Mouse (Mus musculus): ENCODE measurements around the gene Mid1.
A peak's percentile ranks its signal among the peaks of the same experiment; 100 is the strongest.

Gene Mid1

DNA sequence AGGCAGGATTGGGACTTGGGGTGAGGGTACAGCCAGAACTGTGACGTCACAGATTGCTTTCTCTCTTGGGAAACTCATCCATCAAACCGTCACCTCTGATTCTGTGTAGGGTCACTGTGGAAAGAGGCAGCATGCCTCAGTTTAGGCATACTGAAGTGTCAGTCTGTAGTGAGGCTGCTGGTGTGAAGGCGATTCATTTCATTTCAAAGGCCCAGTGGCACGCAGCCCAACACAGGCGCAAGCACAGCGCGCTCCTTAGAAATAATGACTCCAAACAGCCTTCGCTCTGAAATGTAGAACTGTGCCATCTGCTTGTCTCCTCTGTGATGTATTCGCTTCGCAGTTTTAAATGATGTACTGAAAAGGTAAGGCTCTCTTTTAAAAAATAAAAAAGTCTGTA, 141.9 kb downstream of the Mid1 start:
- DNase-seq = peak; percentile 1

DNA sequence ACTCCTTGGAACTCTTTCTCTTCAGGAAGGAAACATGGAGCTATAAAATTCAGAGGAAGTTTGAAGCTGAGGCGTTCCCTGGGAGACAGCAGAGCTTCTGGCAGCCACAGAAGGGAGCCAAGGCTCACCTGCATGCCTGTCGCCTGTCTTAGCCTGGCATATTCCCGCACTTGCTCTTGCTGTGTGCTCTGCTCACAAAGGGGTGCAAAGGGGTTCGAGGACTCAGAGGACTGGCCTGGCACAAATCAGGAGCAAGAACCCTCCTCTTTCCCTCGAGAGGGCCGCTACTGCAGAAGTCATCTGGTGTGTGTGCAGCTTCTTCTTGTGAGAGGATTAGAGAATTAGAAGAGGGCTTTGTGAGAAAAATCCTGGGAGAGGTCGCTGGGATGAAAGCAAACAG, 142.7 kb downstream of the Mid1 start:
- no peak for DNase-seq

DNA sequence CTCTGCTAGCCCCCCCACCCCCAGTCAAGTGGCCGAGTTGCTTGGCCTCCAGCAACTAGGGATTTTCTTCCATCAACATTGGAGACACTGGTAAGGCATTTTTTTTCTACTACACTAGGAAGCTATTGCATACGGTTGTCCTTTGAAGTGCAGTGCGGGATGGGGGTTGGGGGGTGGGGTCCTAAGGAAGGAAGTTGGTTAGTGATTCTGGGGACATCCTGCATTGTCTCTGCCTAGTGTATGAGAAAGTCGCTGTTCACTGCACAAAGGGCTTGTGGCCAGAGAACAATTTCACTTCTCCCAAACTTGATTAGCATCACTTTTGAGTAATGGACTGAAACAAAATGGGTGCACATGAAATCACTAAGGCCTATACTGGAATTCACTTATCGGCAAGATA, 143.1 kb downstream of the Mid1 start:
- DNase-seq = no peak

DNA sequence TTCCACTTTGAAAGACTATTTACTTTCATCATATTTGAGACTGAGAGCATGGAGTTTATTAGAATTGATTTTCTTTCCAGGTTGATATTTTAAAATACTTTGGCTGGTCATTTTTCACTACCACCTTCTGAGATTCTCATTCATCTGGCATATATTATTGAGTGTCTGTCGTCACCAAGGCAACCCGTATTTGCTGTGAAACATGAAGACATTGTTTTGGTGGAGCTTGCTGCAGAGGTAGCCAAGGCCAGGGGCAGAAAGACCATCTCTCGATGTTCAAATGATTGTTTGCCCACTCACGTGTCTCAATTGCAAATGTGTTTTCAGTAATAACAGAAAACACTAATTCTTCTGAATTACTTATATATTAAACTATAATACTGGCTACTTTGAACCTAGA, 145.1 kb downstream of the Mid1 start:
- DNase-seq = no peak

DNA sequence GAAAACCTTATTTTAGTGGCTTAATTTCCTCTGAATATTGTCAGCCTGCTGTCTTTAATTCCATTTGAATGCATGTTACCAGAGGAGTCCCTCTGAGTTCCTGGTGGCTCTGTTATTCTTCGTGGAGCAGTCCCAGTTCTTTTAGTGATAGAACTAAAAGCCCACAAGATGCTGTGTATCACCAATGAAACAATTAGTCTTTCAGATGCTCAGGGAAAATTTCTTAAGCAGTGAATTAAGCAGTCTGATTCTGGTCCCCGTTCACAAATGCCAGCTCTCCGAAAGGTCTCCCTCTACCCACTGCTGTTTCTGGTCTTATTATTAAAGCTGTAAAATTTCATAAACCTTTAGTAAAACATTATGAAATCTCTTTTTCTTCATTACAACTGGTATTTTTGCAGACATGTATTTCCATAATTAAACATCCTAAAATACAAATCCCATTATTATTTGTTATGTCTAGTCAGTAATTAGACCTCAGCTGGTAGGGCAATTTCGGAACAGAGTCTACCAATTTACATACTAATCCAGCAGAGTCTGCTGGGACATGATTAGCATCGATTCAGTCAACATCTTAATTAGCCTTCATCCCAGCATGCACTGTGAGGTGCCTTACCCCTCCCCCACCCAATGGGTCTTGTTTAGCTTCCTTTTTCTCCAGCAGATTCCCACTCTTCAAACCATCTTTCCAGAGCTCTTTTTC, 153.1 kb downstream of the Mid1 start:
- no peak for DNase-seq

DNA sequence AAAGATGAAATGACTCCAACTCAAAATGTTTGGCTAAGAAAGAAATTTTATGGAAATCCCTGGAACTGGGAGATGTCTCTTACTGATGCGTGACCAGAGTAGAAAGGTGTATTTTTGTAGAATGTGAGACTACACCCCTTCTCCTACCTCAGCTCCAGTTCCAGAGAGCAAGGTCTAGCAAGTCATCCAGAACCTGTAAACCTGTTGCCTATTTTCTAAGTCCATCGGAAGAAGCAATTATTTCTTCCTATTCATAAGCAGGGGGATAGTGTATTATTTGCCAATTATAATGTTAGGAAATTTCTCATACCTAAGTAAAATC, 153.6 kb downstream of the Mid1 start:
- DNase-seq = no peak

DNA sequence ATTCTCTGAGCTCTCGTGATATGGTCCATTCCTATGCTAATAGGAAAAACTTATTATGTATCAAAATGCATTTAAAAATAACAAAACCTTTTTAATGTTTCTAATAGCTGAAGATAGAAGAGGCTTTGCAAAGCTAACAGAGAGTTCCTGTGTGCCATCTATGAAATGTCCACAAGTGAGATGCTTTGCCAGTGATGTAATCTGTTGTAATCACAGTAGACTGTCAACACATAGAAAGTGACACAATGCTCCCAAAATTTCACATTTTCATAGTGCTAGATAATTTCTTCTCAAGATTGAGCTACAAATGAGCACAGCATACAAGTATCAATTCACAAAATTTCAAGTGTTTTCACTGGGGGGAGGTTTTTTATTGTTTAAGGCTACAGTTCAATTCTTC, 158.3 kb downstream of the Mid1 start:
- no peak for DNase-seq

DNA sequence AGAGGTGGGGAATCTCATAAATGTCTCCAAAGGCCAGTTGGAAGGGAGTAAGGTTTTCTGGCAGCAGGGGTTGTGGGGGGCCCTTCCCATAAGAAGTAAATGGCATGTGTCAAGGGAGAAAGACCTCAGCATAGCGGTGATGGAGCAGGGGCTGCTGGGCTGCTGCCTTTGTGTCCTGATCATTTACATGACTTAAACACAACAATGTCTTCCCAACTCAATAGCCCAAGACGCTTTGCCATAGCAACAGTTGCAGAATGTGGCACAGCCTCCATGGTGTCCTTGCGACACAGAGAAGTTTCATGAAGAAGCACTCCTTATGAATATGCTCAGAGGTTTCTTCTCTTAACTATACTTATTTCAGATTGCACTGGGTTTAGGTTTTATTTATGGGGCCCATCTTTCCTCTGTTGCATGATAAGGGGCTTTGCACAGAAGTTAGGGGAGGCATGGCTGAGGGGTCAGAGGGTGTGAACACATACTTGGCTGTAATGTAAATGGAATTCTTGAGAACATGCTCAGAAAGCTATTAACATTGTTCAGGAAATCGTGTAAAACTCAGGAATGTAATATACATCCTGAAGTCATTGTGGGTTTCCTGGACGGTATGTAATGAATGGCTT, 159.3 kb downstream of the Mid1 start:
- DNase-seq = no peak

DNA sequence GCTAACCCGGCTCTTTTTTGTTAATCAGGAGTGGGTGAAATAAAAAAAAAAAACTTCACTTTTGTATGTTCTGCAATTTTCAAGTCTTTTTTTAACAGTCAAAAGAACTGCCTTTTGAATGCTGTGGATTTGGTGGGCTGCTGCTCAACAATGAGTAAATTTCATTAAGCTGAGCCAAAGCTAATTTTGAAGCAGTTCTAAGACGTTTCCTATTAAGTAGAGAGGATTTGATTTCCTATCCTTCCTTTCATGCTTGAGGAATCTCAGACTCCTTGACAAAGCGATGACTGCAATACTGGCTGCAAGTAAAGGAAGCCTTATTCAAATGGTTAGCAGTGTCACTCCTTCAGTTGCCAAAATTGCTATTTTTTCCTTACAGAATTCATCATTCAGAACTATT, 161.2 kb downstream of the Mid1 start:
- DNase-seq = no peak

DNA sequence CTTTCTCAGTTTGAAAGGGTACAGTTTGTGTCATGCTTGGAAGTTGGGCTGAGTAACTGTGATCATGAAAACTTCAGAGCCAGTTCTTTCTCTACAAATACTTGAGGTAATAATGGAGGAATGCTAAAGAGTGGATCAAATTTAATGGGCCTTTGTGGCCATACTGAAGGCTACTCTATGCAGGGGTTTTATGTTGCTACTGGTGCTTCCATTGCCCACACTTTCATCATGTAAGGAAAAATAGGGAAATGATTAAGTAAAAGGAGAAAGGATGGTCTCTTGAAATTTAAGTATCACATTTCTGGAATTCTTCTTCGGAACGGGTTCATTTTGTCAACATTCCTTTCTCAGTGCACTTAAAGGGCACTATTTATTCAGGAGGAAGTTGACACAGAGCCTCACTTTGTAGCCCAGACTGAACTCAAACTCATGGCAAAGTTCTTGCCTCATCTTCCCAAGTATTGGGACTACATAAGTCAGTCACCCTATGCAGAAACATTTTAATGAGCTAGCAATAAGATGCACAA, 176.3 kb downstream of the Mid1 start:
- DNase-seq = no peak

DNA sequence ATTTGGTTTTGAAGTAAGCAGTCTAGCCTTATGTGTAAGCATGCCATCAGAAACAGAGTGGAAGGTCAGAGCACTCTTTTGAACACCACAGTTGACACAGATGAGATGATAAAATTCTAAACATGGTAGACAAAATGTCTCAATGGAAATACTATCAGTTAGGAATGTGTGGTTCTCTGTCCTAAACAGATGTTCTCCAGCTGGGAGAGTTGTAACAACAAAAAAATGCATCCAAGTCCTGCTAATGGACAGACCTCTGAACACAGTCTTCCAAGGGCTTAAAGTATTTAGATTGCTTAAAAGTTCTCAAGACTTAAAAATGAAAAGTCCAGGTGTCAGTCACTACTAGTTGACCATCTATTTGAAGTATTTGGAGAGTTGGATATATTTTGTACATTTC, 177.4 kb downstream of the Mid1 start:
- no peak for DNase-seq

DNA sequence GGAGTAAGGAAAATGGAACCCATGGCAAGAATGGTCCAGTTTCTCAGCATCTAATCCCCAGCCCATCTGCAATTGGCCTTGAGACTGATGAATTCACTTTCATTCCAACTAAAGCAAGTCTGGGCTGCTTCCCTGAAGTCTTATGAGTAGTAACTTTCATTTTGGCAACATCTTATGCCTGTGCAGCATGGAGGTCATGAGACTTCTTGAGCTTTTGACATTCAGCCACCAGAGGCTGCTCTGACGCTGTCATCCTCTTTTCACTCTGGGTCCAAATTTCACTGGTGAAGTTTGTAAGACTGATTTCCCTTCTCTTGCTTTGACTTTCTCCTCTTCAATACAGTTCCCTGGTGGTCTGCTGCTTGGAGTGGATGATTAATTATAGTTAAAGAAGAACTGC, 177.8 kb downstream of the Mid1 start:
- DNase-seq = no peak

DNA sequence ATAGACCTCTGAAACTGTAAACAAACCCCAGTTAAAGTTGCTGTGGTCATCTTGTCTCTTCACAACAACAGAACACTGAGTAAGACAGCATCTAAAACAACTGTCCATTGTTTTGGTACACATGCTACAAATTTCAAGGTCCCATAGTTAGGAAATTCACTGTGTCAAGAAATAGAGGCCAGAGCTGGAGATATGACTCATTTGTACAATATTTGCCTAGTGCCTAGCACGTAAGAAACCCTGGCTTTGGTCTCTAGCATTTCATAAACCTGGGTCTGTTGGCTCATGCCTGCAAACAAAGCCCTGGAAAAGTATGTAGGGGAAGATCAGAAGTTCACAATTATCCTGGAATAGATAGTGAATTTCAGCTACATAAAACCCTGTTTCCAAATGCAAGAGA, 178.8 kb downstream of the Mid1 start:
- no peak for DNase-seq

DNA sequence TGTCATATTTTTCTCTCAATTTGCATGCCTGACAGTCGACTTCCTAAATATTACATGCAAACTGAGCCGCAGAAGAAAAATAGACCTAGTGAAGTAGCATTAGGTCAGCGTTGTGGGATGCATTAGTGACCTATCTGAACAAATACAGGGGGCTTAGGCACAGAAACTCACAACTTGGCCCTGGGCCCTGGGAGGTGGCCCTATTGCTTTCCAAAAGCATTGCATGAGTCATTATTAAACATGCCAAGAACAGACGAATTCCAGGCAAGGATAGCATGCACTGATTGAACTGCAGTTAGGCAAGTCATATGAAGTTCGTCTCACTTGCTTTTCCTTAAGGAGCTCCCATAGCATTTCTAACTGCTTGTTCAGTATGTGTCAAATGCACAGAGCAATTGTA, 183.2 kb downstream of the Mid1 start:
- DNase-seq = no peak

DNA sequence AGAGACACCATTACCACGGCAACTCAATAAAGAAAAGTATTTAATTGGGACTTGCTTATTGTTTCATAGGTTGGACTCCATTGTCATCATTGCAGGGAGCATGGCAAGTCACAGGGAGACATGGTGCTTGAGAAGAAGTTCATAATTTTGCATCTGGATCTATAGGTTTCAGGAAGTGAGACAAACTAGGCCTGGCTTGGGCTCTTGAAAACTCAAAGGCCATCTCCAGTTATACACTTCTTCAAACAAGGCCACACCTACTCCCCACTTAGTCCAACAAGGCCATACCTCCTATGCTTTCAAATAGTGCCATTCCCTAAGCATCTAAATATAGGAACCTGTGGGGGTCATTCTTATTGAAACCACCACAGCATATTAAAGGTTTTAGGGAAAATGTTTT, 189.5 kb downstream of the Mid1 start:
- DNase-seq = no peak

DNA sequence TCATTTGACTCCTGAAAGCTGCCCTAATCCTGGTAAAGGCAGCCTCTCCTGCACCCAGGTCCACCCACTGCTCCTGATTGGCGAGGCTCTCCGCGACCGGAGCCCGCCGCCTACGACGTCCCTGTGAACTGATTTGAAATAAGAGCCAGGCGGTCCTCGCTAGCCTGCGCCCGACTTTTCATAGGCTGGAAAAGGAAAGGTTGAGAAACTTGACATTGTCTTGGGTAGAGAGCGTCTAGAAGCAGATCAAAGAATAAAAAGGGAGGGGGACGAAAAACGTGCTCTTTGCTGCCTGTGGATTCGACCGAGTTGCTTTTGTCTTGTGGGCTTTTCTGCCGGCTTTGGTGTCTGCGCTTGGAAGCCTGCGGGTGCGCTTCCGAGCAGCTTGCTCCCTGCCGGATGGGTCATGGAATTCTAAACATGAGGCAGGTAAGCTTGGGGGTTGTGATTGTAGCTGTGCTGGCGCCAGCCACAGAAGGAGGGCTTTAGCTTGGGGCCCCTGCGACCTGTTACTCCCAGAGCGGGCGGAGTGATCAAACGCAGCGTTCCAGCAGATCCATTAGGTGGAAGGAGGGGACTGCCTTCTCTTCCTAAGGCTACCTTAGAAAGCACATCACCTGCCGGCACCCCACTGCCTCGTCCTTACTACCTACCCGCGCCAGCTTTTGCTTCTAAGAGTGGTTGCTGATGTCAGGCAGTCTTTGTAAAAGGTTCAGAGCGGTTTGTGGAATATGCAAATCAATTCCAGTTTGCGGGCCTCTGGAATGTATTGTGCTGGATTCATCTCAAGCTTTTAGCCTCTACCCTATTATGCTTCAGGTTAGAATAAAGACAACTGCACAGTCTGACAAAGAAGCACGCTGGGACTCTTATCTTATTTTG, 194.7 kb downstream of the Mid1 start:
- DNase-seq = peak; percentile 32

DNA sequence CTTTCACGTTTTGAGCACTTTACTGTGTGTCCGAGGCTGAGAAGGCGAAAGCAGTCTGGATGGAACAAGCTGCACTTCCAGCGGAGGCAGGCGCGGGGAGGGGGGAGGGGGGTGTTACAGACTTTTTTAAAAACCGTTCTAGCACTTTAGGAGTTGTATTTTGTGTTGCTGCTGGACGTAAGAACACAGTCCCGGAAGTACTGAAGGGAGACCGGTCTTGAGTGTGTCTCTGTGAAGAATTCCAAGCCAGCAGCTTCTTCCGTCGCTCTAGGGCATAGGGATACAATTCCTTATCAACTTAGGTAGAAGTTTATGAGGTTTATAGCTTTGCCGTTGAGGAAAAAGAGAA, 195.3 kb downstream of the Mid1 start:
- no peak for DNase-seq

DNA sequence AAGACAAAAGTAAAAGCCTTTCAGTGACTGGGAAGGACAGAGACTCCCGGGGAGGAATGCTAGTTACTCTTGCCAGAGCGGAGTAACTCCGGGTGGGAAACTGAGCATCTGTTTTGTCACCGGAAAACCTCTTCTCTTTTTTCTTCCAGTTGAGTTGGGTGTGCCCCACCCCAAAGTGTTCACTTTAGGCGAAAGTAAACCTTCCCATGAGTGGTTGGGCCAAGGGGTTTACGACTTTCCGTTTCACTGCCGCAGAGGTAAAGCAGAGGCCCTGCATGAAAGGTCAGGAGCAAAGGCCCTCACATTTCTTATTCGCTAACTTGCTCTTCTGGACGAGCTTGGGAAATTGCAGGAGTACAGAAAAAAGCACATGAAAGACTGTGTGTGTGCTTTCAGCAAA, 195.8 kb downstream of the Mid1 start:
- no peak for DNase-seq

DNA sequence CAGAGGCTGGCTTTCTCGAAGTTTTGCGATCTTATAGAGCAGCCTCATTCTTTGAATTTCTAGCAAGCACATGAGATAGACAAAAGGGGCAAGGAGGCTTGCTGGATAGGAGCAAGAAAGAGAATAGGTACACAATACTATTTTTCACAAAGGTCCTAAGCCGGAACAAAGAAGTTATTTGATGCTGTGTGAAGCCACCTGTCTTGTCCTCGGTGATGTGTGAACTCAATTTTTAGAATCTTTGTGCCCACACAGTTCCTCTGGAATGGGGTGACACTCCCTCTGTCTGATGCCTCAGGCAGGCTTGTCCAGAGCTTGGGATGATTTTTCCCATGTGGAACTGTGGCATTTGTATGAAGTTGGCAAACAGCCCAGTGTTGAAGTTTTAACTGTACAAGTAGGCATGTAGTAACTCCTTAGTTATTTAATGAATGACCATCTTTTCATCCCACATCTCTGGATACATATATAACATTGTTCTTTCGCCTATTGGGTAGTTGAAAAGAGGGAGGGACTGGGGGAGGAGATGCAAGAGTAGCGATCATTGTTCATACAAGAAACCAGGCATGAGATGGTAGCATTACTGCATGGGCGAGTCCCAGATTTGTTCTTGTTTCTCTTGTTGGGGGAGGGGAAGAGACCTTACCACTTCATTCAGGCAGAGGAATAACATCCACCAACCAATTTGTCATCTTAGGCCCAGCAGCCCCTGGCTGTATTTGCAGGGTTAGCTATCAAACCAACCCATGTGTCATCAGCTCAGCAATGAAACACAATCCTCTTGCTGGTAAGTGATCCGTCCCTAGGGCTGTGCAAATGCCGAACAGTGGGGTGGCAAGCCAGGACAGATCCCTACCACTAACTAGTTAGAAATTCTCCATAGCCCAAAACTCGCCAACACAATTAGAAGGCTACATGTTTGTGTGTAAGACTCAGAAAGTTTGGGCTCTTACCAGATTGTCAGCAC, 196.5 kb downstream of the Mid1 start:
- no peak for DNase-seq

DNA sequence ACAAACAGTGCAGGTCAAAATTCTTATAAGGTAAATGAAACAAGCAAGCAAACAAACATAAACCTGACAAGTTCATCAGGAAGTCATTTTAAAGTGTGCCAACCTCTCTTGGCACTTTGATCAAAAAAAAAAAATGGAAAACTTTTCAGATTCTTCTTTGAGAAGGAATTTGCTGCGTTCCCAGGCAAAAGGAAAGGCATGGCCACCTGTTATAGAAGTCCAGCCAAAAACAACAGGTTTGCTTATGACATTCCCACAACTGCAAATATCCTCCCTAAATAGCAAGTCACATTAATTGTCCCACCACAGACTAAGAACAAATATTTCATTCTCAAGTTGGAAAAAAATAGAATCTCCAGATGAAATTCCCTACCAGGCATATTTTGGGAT, 197.2 kb downstream of the Mid1 start:
- DNase-seq = no peak

DNA sequence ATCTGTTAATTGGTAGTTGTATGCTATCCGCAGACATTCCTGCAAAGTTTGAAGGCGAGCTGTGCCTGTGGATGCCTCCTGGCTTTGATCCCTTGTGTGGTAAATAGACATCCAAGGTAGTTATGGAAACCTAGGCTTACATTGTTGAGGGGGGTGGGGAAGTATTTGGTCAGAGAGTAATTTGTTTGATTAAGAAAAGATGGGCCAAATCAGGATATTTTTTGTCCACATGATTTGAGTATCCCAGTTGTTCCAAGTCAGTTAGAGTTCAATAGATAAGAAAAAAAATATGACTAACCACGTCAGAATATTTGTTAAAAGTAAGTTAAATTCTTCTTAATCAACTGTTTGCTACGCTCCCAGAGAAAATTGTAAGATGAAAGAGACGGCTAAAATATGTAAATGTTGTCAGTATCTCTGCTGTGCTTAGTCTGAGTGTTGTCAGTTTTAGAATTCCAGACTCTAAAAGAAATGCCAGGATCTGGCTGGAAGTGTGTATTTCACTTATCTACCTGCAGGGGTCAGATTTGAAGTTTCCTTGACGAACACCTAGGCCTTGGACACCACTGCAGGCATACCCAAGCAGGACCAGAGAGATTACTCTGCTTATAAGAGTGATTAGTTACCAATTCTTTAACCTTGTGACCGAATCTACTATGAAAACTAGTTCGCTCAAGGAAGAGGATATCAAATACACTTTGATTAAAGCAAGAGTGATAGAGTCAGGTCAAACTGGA, 198.7 kb downstream of the Mid1 start:
- DNase-seq = no peak

DNA sequence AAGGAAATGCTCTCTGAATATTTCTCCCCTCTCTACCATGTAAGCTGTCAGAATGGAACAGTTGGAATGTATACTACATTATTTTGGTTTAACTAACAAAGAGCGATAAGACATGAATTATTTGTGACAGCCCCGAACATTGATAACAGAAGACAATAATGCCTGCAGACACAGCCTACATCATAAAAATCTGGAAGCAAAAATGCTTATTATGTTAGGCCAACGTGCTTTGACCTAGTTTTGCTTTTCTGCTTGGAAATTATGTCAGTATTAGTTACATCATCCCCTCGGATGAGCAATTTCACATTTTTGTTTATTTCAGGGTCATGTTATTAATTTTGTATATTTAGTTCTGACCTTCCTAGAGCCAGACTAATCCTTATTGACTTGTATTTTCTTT, 205.5 kb downstream of the Mid1 start:
- DNase-seq = no peak

All from cerebellum, adult 11 months (tissue).